Mouse (Mus musculus) spleen, postnatal 36 days (tissue): ENCODE results near the gene Olfr670.
"Not testable (repeated sequence)": the region's sequence is repeated elsewhere in the genome, so short reads cannot be mapped to it uniquely, and the experiment has no call there.

ENCODE experiments used
- DNase-seq, 2 experiments: peaks; one replicate each; pipeline ENCODE4 v3.0.0; 2022; ENCODE audit warnings: low spot score in 2 of 2, mixed read lengths in 1 of 2

The Olfr670 gene

GRCm38 (mm10) chr7:104962520-104962919 is at the start of gene Olfr670:
Olfr670 (minus strand) TSS chr7:104962620.
- no peak for DNase-seq

- no peak for DNase-seq
These were observed 39.5 kb upstream of the Olfr670 start, which contains the start of gene Olfr672 for GRCm38 (mm10) chr7:105001929-105002328. Olfr672 (minus strand) TSS chr7:105002029.

- no peak for DNase-seq
These were observed 16.6 kb upstream of the Olfr670 start, which contains the start of gene Olfr671 for GRCm38 (mm10) chr7:104979026-104979425. Olfr671 (minus strand) TSS chr7:104979126.

- not testable (repeated sequence) for DNase-seq
These were observed 10.1 kb upstream of the Olfr670 start for GRCm38 (mm10) chr7:104972507-104972906.

- not testable (repeated sequence) for DNase-seq
These were observed 12.2 kb downstream of the Olfr670 start for GRCm38 (mm10) chr7:104950234-104950633.

- DNase-seq: no peak
These were observed 28.5 kb downstream of the Olfr670 start, which contains the start of gene Olfr669 for GRCm38 (mm10) chr7:104933940-104934339. Olfr669 (plus strand) TSS chr7:104934240.

GRCm38 (mm10) chr7:104927957-104928356 is 34.5 kb downstream of the Olfr670 start, which contains the start of gene Olfr668:
Olfr668 (minus strand) TSS chr7:104928057.
- no peak for DNase-seq

GRCm38 (mm10) chr7:104921382-104921781 is 41.0 kb downstream of the Olfr670 start, which contains the start of gene Olfr667:
Olfr667 (minus strand) TSS chr7:104921482.
- no peak for DNase-seq
